Mouse (Mus musculus): ENCODE results near the gene Gtf3a. TPM values are rescaled to one million over a fixed set of nuclear protein-coding genes. Genes with fewer than 3 reads are reported as not detected.
A peak's percentile ranks its signal among the peaks of the same experiment; 100 is the strongest.

The Gtf3a gene
- polyA plus RNA-seq (2015; fragmentation: Nextera tagmentation; extraction: Ambion mirVana), result 107 and 115 TPM in 2 replicates

DNA sequence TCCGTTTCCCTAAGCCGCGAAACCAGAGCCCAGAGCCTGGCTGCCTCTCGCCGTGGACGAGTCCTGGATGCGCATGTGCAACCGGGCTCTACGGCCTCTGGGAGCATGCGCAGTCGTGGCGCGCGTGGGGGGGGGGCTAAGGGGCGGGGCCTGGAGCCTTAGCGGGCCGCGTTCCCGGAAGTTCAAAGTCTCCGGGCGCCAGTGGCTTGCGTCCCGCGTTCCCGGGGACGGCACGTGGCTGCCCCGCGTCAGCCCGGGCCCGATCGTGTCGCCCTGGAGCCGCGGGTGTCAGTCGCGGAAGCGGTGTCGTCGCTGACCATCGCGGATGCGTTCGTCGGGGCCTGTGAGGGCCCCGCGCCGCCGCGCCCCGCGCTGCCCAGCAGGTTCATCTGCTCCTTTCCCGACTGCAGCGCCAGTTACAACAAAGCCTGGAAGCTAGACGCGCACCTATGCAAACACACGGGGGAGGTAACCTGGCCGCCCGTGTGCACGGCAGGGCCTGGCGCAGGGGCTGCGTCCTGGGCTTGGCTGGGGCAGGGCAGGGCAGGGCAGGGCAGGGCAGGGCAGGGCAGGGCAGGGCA lies at the start of gene Gtf3a:
TSS of gene Gtf3a (plus strand) at position 150 of the 581 bp plus-strand sequence.
- WGBS, result under 1% methylated on average over 62 of the region's 62 CpGs
- peak; percentile 91 for ATAC-seq (ENCODE audit: low FRiP score)

DNA sequence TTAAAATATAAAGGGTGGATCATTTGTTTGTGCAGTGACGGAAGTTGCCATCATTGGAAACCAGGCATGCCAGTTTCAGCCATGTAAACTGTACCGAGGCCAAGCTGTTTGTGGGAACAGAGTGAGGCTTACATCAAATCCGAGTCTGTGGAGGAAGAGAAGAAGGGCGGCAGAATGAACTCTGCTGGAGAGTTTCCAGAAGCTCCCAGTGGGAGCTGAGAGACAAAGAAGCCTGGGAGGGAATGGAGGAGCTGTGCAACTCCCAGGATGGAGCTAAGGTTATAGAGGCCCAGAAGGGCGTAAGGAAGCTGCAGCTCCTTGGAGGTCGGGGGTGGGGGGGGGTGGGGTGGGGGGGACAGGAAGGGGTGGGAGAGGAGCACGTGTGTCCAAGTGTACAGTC lies 48.1 kb upstream of the Gtf3a start:
- Histone ChIP-seq H3K4me3 (replicated peaks) (no peak overlapping the region), H3K27me3 (replicated peaks) (no peaks in the 10 kb centered on the region), H3K9ac (replicated peaks) (no peak overlapping the region), H3K36me3 (no peaks in the 10 kb centered on the region), H3K27ac (replicated peaks) (no peak overlapping the region), H3K9me3 (replicated peaks) (no peaks in the 10 kb centered on the region), H3K4me2 (no peak overlapping the region), H3K4me1 (no peaks in the 10 kb centered on the region)
- 43% methylated on average over 7 of the region's 7 CpGs for WGBS
- no peak for ATAC-seq (ENCODE audit: low FRiP score)

More for the DNA sequence above, at the start of gene Gtf3a:
- Histone ChIP-seq H3K27ac (replicated peaks) (peak within 1 kb of the TSS; percentile 87), H3K9me3 (replicated peaks) (no peaks in the 10 kb centered on the region), H3K4me1 (peaks cover 13% of the 10 kb centered on the region), H3K4me2 (peak within 1 kb of the TSS; percentile 92), H3K4me3 (replicated peaks) (peak within 1 kb of the TSS; percentile 76), H3K36me3 (peaks cover 29% of the 10 kb centered on the region), H3K9ac (replicated peaks) (peak within 1 kb of the TSS; percentile 80), H3K27me3 (replicated peaks) (no peaks in the 10 kb centered on the region)

DNA sequence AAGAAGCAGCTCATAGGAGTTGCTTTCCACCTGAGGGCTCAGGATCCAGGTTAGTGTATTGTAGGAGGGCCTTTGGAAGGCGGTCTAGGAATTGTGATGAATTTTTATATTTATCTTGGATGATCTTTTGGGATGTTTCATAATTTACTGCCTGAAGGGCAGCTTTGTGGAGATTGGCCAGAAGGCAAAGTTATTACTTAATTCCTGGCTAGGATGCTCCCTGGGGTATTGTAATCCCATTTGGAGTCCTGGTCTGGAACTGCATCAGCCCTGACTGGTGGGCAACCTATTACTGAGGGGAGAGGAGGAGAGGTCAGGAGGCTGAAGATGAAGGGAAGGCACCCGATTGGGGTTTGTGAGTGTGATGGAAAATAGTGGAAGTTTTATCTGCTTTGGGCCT lies 47.0 kb upstream of the Gtf3a start:
- H3K36me3 ChIP-seq, result no peaks in the 10 kb centered on the region
- H3K27me3 ChIP-seq (replicated peaks), result no peaks in the 10 kb centered on the region
- ATAC-seq (ENCODE audit: low FRiP score), result no peak
- no peak overlapping the region for H3K4me3 ChIP-seq (replicated peaks)
- 82% methylated on average over 2 of the region's 2 CpGs for WGBS
- no peaks in the 10 kb centered on the region for H3K9me3 ChIP-seq (replicated peaks)
- H3K4me1 ChIP-seq, result 0 out of 2 replicates have a peak, but pooled peaks cover 2% of the 10 kb centered on the region
- no peak overlapping the region for H3K9ac ChIP-seq (replicated peaks)
- H3K4me2 ChIP-seq, result no peak overlapping the region
- no peak overlapping the region for H3K27ac ChIP-seq (replicated peaks)

DNA sequence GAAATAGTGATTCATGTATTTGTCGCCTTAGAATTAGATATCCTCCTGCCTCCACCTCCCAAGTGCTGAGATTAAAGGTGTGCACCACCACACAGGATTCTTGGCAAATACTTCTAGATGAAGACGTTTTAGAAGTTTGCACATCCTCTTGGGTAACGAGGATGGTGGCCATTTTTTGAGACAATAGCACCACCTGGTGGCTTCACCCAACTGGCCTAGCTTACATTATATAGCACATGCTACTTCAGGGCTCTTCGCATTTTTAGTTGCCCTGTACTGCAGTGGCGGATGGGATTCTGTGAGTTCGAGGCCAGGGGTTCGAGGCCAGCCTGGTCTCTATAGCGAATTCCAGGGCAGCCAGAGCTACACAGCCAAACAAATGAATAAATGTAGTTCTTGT lies 44.1 kb upstream of the Gtf3a start:
- Histone ChIP-seq H3K36me3 (no peaks in the 10 kb centered on the region), H3K4me3 (replicated peaks) (no peak overlapping the region), H3K4me2 (no peak overlapping the region), H3K27me3 (replicated peaks) (0 out of 2 replicates have a peak, but pooled peaks cover 2% of the 10 kb centered on the region), H3K9me3 (replicated peaks) (no peaks in the 10 kb centered on the region), H3K4me1 (0 out of 2 replicates have a peak, but pooled peaks cover 2% of the 10 kb centered on the region), H3K9ac (replicated peaks) (no peak overlapping the region), H3K27ac (replicated peaks) (no peak overlapping the region)
- 36% methylated on average over 8 of the region's 8 CpGs for WGBS
- peak; percentile 70 for ATAC-seq (ENCODE audit: low FRiP score)

DNA sequence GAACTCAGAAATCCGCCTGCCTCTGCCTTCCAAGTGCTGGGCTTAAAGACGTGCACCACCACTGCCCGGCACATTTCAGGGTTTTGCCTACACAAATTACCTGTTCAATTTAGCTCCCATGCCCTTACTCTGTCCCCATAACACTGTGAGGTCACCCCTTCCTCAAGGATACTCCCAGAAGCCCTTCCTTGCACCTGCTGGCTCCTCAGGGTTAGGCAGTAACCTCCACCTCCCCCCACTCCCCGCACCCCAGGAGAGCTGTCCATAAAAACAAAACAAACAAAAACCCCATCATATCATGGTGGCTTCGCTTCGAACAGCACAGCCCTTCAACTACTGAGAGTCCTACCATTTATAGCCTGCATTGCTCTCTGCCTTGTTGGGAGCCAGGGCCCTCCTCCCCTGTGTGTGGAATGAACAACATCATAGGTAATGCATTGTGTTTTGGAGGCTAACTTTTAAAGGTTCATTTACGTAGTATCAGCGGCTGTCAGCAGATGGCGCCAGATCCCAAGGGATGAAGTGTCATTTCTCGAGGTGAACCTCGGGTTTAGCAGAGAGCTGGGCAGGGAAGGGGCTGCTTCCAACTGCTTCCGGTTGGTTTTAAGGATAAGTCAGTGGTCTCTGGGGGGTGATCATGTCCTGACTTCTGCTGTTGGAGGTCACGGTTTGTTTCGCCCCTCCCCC lies 42.8 kb upstream of the Gtf3a start:
- no peaks in the 10 kb centered on the region for H3K9me3 ChIP-seq (replicated peaks)
- peak overlapping the region; percentile 51 for H3K4me2 ChIP-seq
- peaks cover 7% of the 10 kb centered on the region for H3K27me3 ChIP-seq (replicated peaks)
- WGBS, result 24% methylated on average over 14 of the region's 14 CpGs
- no peak overlapping the region for H3K9ac ChIP-seq (replicated peaks)
- no peaks in the 10 kb centered on the region for H3K36me3 ChIP-seq
- H3K4me3 ChIP-seq (replicated peaks), result peak overlapping the region; percentile 10; the same call in 1 of the 2 replicates
- 0 out of 2 replicates have a peak, but pooled peaks cover 2% of the 10 kb centered on the region for H3K4me1 ChIP-seq
- H3K27ac ChIP-seq (replicated peaks), result no peak overlapping the region
- ATAC-seq (ENCODE audit: low FRiP score), result peak; percentile 54

DNA sequence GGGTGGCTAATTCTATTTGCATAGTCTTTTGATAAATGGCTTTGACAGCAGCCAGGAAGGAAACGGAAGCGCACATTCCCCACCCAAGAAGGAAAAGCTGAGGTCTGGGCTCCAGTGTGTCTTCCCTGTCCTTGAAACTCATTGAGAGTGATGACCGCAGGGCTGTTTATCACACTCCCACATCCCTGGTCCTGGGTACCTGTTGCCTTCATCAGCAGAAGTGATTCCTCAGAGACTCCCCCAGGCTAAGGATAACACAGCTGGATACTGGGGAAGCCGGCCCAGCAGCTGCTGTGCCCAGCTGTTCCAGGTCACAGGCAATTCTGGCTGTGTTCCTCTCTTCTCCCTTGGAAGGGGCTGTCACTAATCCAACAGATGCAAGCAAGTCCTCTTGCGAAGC lies 40.9 kb upstream of the Gtf3a start:
- Histone ChIP-seq H3K27me3 (replicated peaks) (peaks cover 14% of the 10 kb centered on the region), H3K4me2 (no peak overlapping the region), H3K9ac (replicated peaks) (no peak overlapping the region), H3K36me3 (no peaks in the 10 kb centered on the region), H3K9me3 (replicated peaks) (no peaks in the 10 kb centered on the region), H3K27ac (replicated peaks) (no peak overlapping the region), H3K4me1 (0 out of 2 replicates have a peak, but pooled peaks cover 2% of the 10 kb centered on the region), H3K4me3 (replicated peaks) (no peak overlapping the region)
- WGBS, result 44% methylated on average over 5 of the region's 5 CpGs
- no peak for ATAC-seq (ENCODE audit: low FRiP score)

DNA sequence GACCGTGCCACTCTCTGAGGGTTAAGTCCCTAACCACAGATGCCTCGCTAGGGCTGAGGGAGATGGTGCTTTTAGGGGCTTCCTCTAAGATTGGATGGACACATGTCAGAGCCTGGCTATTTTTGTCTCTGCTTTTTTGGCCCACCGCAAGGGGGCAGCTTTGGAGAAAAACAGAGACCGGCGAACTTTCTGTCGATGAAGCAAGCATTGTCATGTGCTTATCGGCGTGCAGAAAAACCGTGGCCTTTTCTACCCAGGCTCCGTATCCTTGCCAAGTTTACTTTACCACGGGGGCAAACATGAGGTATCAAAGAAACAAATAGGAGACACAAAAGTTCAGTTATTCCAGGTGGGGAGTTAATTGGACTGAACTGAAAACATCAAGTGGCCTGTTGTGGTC lies 39.8 kb upstream of the Gtf3a start:
- peaks cover 20% of the 10 kb centered on the region for H3K27me3 ChIP-seq (replicated peaks)
- H3K36me3 ChIP-seq, result no peaks in the 10 kb centered on the region
- no peak overlapping the region for H3K4me2 ChIP-seq
- H3K9me3 ChIP-seq (replicated peaks), result no peaks in the 10 kb centered on the region
- no peak overlapping the region for H3K9ac ChIP-seq (replicated peaks)
- H3K4me3 ChIP-seq (replicated peaks), result no peak overlapping the region
- H3K27ac ChIP-seq (replicated peaks), result no peak overlapping the region
- WGBS, result 62% methylated on average over 11 of the region's 11 CpGs
- 0 out of 2 replicates have a peak, but pooled peaks cover 2% of the 10 kb centered on the region for H3K4me1 ChIP-seq
- ATAC-seq (ENCODE audit: low FRiP score), result no peak

DNA sequence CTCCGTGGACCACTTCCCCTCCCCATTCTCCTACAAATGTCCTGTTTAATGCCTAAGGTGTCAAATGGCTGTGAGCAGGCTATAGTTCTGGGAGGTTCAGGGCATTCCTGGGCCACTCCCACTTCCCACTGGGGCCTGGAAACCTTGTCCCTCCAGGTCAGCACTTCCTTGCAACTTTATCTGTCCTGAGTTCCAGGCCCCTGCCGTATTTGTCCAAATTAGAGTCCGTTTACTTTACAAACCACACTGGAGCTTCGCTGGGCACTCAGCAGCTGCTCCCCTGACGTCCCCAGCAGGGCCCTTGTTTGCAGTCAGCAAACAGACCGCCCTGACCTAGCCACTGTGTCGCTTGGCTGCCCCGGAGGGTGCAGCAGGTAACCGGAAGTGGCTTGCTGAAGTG lies 36.3 kb upstream of the Gtf3a start:
- Histone ChIP-seq H3K9me3 (replicated peaks) (no peaks in the 10 kb centered on the region), H3K27me3 (replicated peaks) (peaks cover 31% of the 10 kb centered on the region), H3K36me3 (no peaks in the 10 kb centered on the region), H3K9ac (replicated peaks) (no peak overlapping the region), H3K4me1 (no peaks in the 10 kb centered on the region), H3K4me3 (replicated peaks) (no peak overlapping the region), H3K4me2 (no peak overlapping the region), H3K27ac (replicated peaks) (no peak overlapping the region)
- WGBS, result 23% methylated on average over 9 of the region's 9 CpGs
- no peak for ATAC-seq (ENCODE audit: low FRiP score)

DNA sequence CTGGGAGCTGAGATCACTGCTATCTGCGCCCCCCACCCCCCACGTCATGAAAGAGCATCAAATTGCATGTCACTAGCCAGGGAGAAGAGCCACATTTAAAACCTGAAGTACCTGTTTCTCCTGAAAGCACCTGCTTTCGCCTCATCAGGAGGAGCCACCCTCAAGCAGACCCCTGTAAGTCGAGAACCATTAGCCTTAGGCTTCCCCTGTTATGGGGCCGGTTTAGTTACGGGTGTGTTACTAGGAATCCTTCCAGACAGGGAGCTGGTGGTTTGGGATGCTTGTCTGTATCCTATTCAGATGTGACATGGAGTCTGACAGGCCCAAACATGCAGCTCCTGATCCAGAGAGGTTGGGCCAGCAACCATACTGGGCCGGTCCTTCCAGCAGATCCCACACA lies 35.1 kb upstream of the Gtf3a start:
- 88% methylated on average over 7 of the region's 7 CpGs for WGBS
- Histone ChIP-seq H3K4me1 (no peaks in the 10 kb centered on the region), H3K4me2 (no peak overlapping the region), H3K9me3 (replicated peaks) (no peaks in the 10 kb centered on the region), H3K9ac (replicated peaks) (no peak overlapping the region), H3K27ac (replicated peaks) (no peak overlapping the region), H3K4me3 (replicated peaks) (no peak overlapping the region), H3K36me3 (no peaks in the 10 kb centered on the region), H3K27me3 (replicated peaks) (peaks cover 29% of the 10 kb centered on the region)
- no peak for ATAC-seq (ENCODE audit: low FRiP score)

DNA sequence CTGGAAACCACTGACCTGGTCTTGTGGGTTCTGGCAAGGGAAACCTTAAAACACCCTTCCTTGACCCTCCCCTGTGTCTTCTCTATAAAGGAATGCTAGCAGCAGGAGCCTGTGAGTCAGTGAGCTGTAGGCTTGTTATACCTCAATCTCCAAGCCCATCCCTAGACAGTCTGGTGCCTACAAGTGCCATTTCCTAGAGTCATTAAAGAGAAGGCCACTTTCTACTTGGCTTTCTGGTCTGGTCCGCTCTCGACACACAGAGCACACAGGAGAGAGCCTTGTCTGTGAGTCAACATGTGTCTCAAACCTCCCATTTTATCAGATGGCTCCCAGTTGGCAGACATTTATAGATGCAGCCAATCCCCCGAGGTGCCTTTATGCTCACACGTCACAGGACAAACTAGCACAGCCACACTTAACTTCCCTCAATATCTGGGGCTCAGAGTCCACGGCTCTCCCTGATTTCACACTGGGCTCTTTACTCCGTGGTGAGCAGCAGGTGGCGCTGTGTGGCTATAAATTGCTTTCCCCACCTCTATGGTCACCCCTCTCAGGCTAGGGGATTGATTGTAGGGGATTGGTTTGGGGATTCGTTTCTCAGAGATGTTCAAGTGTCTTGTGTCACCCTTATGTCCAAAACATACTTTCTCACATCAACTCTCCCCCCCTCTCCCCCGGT lies 34.2 kb upstream of the Gtf3a start:
- peak; percentile 69 for ATAC-seq (ENCODE audit: low FRiP score)
- H3K27ac ChIP-seq (replicated peaks), result no peak overlapping the region
- no peaks in the 10 kb centered on the region for H3K4me1 ChIP-seq
- whole genome bisulfite sequencing, result 21% methylated on average over 9 of the region's 9 CpGs
- peaks cover 29% of the 10 kb centered on the region for H3K27me3 ChIP-seq (replicated peaks)
- no peaks in the 10 kb centered on the region for H3K36me3 ChIP-seq
- no peak overlapping the region for H3K4me2 ChIP-seq
- no peak overlapping the region for H3K9ac ChIP-seq (replicated peaks)
- H3K9me3 ChIP-seq (replicated peaks), result no peaks in the 10 kb centered on the region
- H3K4me3 ChIP-seq (replicated peaks), result no peak overlapping the region

DNA sequence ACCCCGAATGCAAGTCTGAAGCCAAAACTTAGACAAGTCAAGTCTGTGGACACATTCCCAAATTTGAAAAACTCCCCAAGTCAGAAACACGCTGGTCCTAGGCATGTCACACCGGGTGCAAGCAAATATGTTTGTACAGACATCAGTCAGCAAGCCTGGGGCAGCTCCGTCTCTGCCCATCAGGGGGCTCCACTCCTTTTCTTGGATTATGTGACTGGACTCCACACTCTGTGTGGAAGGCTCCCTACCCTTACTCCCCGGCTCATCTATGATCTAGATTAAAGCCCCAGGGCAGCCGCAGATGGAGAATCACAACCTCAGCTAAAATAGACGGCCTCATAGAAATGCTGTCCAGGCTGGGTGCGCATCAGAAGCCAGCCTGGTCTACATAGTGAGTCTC lies 32.2 kb upstream of the Gtf3a start:
- Histone ChIP-seq H3K36me3 (no peaks in the 10 kb centered on the region), H3K9me3 (replicated peaks) (no peaks in the 10 kb centered on the region), H3K27ac (replicated peaks) (no peak overlapping the region), H3K9ac (replicated peaks) (no peak overlapping the region), H3K4me3 (replicated peaks) (no peak overlapping the region), H3K27me3 (replicated peaks) (peaks cover 19% of the 10 kb centered on the region), H3K4me1 (peaks cover 15% of the 10 kb centered on the region), H3K4me2 (no peak overlapping the region)
- WGBS, result 74% methylated on average over 8 of the region's 8 CpGs
- no peak for ATAC-seq (ENCODE audit: low FRiP score)

DNA sequence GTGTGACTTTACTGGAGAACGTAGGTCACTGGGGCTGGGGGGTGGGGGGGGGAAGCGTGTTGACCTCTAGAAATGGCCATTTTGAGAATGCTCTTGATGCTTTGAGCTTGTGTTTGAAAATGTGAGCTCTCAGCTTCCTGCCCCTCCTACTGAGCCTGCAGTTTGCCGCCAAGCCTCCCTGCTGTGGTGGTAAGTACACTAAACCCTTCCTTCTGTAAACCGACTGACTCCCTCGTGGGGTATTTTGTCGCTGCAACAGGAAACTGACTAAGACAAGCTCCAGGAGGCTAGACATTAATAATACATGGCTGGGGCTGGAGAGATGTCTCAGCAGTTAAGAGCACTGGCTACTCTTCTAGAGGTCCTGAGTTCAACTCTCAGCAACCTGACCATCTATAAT lies 31.7 kb upstream of the Gtf3a start:
- Histone ChIP-seq H3K9ac (replicated peaks) (no peak overlapping the region), H3K27ac (replicated peaks) (no peak overlapping the region), H3K36me3 (no peaks in the 10 kb centered on the region), H3K4me2 (no peak overlapping the region), H3K4me1 (peaks cover 16% of the 10 kb centered on the region), H3K9me3 (replicated peaks) (no peaks in the 10 kb centered on the region), H3K4me3 (replicated peaks) (no peak overlapping the region), H3K27me3 (replicated peaks) (peaks cover 17% of the 10 kb centered on the region)
- ATAC-seq (ENCODE audit: low FRiP score), result no peak
- WGBS, result 30% methylated on average over 6 of the region's 6 CpGs

All from neural tube, embryonic 15.5 days (tissue).